Mouse (Mus musculus): ENCODE results near the gene Gm20538. TPM values are rescaled to one million over a fixed set of nuclear protein-coding genes. Genes with fewer than 3 reads are reported as not detected.
A peak's percentile ranks its signal among the peaks of the same experiment; 100 is the strongest.

Gene Gm20538
- not detected in 2 replicates for polyA plus RNA-seq (2014; fragmentation: Nextera tagmentation; extraction: Ambion mirVana)

DNA sequence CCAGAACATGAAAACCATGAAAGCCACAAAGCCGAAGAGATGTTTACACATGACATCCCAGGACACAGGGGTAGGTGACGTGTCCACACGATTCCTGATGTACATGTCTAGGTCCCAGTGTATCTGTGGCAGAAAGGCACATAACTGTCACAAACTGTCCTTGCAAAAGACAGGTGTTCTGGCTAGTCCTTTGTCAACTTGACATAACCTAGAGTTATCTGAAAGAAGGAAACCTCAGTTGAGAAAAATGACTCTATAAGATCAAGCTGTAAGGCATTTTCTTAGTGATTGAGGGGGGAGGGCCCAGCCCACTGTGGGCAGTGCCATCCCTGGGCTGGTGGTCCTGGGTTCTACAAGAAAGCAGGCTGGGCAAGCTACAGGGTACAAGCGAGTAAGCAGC lies at the start of gene Gm20538:
Gene Gm20538 (minus strand): TSS at position 101 of the 400 bp plus-strand sequence.
- no peaks in the 10 kb centered on the region for H3K9me3 ChIP-seq (ENCODE audit: control insufficient read depth, low read length)
- ATAC-seq (ENCODE audit: insufficient read depth, low FRiP score, low TSS enrichment) (no peak), DNase-seq (ENCODE audit: low spot score) (no peak)
- no peaks in the 10 kb centered on the region for H3K27me3 ChIP-seq (ENCODE audit: control insufficient read depth, insufficient read depth, low read length)
- H3K4me2 ChIP-seq (ENCODE audit: low read depth) = no peak within 1 kb of the TSS
- WGBS = 96% methylated on average over 4 of the region's 4 CpGs
- H3K27ac ChIP-seq (ENCODE audit: low read depth, low read length) = no peak within 1 kb of the TSS
- no peak within 1 kb of the TSS for H3K9ac ChIP-seq (ENCODE audit: low read length)
- peaks cover 4% of the 10 kb centered on the region; the same call in 1 of the 2 replicates for H3K4me1 ChIP-seq (ENCODE audit: control insufficient read depth, insufficient read depth, low read length)
- no peak within 1 kb of the TSS for H3K4me3 ChIP-seq (ENCODE audit: low read depth, low read length)
- peaks cover 14% of the 10 kb centered on the region; the same call in 1 of the 2 replicates for H3K36me3 ChIP-seq (ENCODE audit: control insufficient read depth, insufficient read depth, low read length)

DNA sequence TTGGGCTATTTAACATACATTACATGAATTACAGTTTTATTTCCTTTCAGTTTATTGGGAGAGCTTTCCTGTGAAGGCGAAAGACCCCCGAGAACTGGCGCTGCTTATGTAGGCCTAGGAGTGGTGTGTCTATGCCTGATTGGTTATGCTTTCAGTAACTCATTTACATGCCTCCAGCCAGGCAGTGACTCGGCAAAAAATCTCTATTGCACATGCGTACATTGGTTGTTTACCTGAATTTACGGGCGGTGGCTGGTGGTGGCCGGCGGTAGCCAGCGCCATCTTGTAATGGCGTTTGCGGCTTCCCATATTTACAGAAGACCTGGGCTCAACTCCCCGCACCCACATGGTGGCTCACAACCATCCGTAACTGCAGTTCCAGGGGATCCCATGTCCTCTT lies 41.5 kb upstream of the Gm20538 start:
- 96% methylated on average over 14 of the region's 14 CpGs for WGBS
- no peaks in the 10 kb centered on the region for H3K27me3 ChIP-seq (ENCODE audit: control insufficient read depth, insufficient read depth, low read length)
- H3K4me3 ChIP-seq (ENCODE audit: low read depth, low read length) = no peak overlapping the region
- no peaks in the 10 kb centered on the region for H3K9me3 ChIP-seq (ENCODE audit: control insufficient read depth, low read length)
- DNase-seq (ENCODE audit: low spot score) (no peak), ATAC-seq (ENCODE audit: insufficient read depth, low FRiP score, low TSS enrichment) (no peak)
- H3K9ac ChIP-seq (ENCODE audit: low read length) = no peak overlapping the region
- no peak overlapping the region for H3K4me2 ChIP-seq (ENCODE audit: low read depth)
- H3K27ac ChIP-seq (ENCODE audit: low read depth, low read length) = no peak overlapping the region
- H3K4me1 ChIP-seq (ENCODE audit: control insufficient read depth, insufficient read depth, low read length) = no peaks in the 10 kb centered on the region
- no peaks in the 10 kb centered on the region for H3K36me3 ChIP-seq (ENCODE audit: control insufficient read depth, insufficient read depth, low read length)

DNA sequence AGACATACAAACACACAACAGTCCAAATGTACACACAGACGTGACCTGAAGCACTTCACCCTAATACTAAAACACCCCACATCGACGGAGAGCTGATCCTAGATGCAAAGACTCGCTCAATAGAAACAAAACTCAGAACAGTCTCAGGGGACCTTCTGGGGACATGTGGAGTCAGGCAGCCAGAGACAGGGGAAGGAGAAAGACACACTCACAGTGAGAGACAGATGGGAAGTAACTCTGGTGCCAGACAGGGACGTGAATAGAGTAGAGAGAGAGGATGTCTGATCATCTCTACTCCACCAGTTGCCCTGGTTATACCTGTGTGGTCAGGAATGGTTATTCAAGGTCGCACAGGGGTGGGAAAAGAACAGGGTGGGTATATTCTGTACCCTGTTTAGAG lies 39.0 kb upstream of the Gm20538 start:
- Histone ChIP-seq H3K9ac (ENCODE audit: low read length) (no peak overlapping the region), H3K4me1 (ENCODE audit: control insufficient read depth, insufficient read depth, low read length) (no peaks in the 10 kb centered on the region), H3K9me3 (ENCODE audit: control insufficient read depth, low read length) (no peaks in the 10 kb centered on the region), H3K4me3 (ENCODE audit: low read depth, low read length) (no peak overlapping the region), H3K27ac (ENCODE audit: low read depth, low read length) (no peak overlapping the region), H3K27me3 (ENCODE audit: control insufficient read depth, insufficient read depth, low read length) (no peaks in the 10 kb centered on the region), H3K4me2 (ENCODE audit: low read depth) (no peak overlapping the region), H3K36me3 (ENCODE audit: control insufficient read depth, insufficient read depth, low read length) (no peaks in the 10 kb centered on the region)
- ATAC-seq (ENCODE audit: insufficient read depth, low FRiP score, low TSS enrichment) (no peak), DNase-seq (ENCODE audit: low spot score) (no peak)
- WGBS = 84% methylated on average over 6 of the region's 6 CpGs

DNA sequence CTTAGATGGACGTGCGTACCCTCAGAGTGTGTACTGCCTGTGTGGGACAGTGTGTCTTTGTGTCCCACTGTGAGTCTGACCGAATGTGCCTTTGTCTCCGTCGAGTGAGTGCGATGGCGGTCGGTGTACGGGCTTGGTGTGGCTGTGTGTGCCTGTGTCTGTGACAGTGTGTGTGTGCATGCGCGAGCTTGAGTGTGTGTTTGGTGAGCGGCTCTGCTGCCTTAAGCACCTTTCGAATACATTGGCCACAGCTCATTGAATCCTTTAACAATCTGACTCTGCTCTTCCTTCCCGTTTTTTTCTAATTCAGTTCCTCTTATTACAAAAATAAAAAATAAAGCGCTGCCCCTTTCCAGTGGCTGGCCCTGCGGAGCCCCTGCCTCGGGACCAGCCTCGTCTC lies 38.4 kb upstream of the Gm20538 start:
- H3K4me1 ChIP-seq (ENCODE audit: control insufficient read depth, insufficient read depth, low read length) = no peaks in the 10 kb centered on the region
- H3K9me3 ChIP-seq (ENCODE audit: control insufficient read depth, low read length) = no peaks in the 10 kb centered on the region
- no peak for DNase-seq (ENCODE audit: low spot score)
- H3K4me2 ChIP-seq (ENCODE audit: low read depth) = no peak overlapping the region
- H3K4me3 ChIP-seq (ENCODE audit: low read depth, low read length) = no peak overlapping the region
- WGBS = 83% methylated on average over 18 of the region's 18 CpGs
- no peak for ATAC-seq (ENCODE audit: insufficient read depth, low FRiP score, low TSS enrichment)
- no peaks in the 10 kb centered on the region for H3K36me3 ChIP-seq (ENCODE audit: control insufficient read depth, insufficient read depth, low read length)
- no peaks in the 10 kb centered on the region for H3K27me3 ChIP-seq (ENCODE audit: control insufficient read depth, insufficient read depth, low read length)
- no peak overlapping the region for H3K9ac ChIP-seq (ENCODE audit: low read length)
- no peak overlapping the region for H3K27ac ChIP-seq (ENCODE audit: low read depth, low read length)

DNA sequence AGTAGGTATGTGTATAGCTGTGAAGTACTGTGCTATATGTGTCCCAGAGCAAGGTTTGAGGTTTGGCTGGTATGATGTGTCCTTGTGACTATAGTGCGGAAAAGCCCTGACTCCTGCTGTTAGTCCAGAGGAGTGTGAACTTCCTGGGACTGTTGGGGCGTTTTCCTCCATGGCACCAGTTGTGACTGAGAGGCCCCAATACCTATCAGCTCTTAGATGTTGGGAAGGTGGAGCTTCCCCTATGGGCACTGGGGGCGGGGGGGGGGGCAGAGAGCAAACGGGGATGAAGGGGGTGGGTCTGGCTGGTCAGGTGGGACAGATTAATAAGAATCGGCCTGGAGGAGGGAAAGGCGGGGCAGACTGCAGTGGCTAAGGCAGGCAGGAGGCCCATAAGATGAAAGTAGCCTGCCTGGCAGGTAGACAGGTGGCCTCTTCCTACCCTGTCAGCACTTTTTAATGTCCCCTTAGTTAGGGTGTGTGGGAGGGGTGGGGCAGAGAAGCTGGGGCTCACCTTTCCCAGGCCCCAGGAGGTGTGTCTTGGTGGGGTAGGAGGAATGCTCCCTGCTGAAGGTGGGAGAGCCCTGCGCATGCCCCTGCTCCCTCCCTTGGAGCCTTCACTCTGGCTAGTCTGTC lies 37.1 kb upstream of the Gm20538 start:
- no peak overlapping the region for H3K4me3 ChIP-seq (ENCODE audit: low read depth, low read length)
- H3K9me3 ChIP-seq (ENCODE audit: control insufficient read depth, low read length) = no peaks in the 10 kb centered on the region
- 55% methylated on average over 7 of the region's 7 CpGs for WGBS
- H3K36me3 ChIP-seq (ENCODE audit: control insufficient read depth, insufficient read depth, low read length) = no peaks in the 10 kb centered on the region
- ATAC-seq (ENCODE audit: insufficient read depth, low FRiP score, low TSS enrichment) (no peak), DNase-seq (ENCODE audit: low spot score) (no peak)
- no peak overlapping the region for H3K9ac ChIP-seq (ENCODE audit: low read length)
- H3K4me2 ChIP-seq (ENCODE audit: low read depth) = no peak overlapping the region
- no peaks in the 10 kb centered on the region for H3K27me3 ChIP-seq (ENCODE audit: control insufficient read depth, insufficient read depth, low read length)
- no peak overlapping the region for H3K27ac ChIP-seq (ENCODE audit: low read depth, low read length)
- no peaks in the 10 kb centered on the region for H3K4me1 ChIP-seq (ENCODE audit: control insufficient read depth, insufficient read depth, low read length)

DNA sequence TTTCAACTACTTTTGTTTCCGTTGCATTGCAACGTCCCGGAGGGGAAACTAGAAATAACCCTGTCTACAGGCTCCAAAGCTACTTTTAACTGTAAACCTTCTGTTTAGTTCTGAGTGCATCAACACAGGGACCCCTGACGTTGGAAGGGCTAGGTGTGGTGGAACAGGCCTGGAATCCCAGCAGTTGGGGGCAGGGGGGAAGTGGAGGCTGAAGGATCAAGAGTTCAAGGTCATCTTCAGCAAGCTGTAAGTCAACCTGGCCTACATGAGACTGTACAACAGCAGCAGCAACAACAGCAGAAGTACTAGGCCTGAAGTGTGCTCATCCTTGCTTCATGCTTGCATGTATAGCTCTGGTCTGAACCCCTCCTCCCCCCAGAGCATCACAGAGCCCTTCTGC lies 35.4 kb upstream of the Gm20538 start:
- Histone ChIP-seq H3K4me1 (ENCODE audit: control insufficient read depth, insufficient read depth, low read length) (no peaks in the 10 kb centered on the region), H3K27me3 (ENCODE audit: control insufficient read depth, insufficient read depth, low read length) (no peaks in the 10 kb centered on the region), H3K36me3 (ENCODE audit: control insufficient read depth, insufficient read depth, low read length) (no peaks in the 10 kb centered on the region), H3K9ac (ENCODE audit: low read length) (no peak overlapping the region), H3K4me2 (ENCODE audit: low read depth) (no peak overlapping the region), H3K27ac (ENCODE audit: low read depth, low read length) (no peak overlapping the region), H3K9me3 (ENCODE audit: control insufficient read depth, low read length) (no peaks in the 10 kb centered on the region), H3K4me3 (ENCODE audit: low read depth, low read length) (no peak overlapping the region)
- DNase-seq (ENCODE audit: low spot score) (no peak), ATAC-seq (ENCODE audit: insufficient read depth, low FRiP score, low TSS enrichment) (no peak)
- 32% methylated on average over 4 of the region's 4 CpGs for WGBS

DNA sequence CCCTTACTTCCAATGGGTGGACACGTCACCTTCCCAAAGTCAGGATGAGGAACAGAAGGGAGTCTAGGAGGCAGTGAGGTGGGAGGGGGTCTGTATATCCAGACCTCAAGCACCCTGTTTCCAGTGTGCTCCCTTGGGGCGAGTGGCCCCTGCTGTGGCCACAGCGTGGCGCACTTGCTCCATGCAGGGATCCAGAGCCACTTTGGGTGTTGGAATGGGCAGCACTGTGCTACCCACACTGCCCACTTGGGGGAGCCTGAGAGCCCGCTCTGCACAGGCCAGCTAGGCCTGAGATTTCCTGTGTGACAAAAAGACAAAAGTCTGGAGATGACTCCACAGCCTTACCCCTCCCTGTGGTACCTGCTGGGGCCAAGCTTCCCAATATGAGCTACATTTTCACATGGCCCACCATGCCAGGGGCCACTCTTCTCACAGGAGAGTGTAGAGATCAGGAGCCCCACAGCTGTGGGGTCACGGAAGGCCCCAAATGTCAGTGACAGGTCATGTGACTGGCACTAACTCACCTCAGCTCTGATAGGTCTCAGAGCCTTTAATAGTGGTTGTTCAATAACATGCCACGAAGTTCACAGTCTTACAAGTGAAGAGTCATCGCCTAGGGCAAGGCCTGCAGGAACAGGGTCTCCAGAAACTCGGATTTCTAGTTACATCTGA lies 30.1 kb upstream of the Gm20538 start:
- Histone ChIP-seq H3K27me3 (ENCODE audit: control insufficient read depth, insufficient read depth, low read length) (no peaks in the 10 kb centered on the region), H3K4me3 (ENCODE audit: low read depth, low read length) (no peak overlapping the region), H3K9me3 (ENCODE audit: control insufficient read depth, low read length) (no peaks in the 10 kb centered on the region), H3K27ac (ENCODE audit: low read depth, low read length) (no peak overlapping the region), H3K36me3 (ENCODE audit: control insufficient read depth, insufficient read depth, low read length) (no peaks in the 10 kb centered on the region), H3K9ac (ENCODE audit: low read length) (no peak overlapping the region), H3K4me2 (ENCODE audit: low read depth) (no peak overlapping the region), H3K4me1 (ENCODE audit: control insufficient read depth, insufficient read depth, low read length) (no peaks in the 10 kb centered on the region)
- ATAC-seq (ENCODE audit: insufficient read depth, low FRiP score, low TSS enrichment) (peak; percentile 80), DNase-seq (ENCODE audit: low spot score) (peak; percentile 93)
- WGBS = 33% methylated on average over 9 of the region's 9 CpGs

DNA sequence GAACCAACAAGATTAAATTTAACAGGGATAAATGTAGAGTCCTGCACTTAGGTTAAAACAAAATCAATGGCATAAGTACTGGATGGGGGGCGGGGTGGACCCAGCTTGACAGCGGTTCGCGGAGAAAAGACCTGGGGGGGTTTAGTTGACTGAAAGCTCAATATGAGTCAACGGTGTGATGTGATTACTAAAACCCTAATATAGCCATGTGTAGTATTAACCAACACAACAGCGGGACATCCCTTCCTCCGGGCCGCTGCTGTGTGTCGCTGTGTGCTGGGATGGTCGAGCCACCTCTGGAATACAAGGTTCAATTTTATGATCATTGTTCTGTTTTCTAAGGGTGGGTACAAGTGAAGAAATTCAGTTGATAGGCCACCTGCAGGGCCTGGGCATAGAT lies 29.5 kb upstream of the Gm20538 start:
- H3K36me3 ChIP-seq (ENCODE audit: control insufficient read depth, insufficient read depth, low read length) = no peaks in the 10 kb centered on the region
- no peaks in the 10 kb centered on the region for H3K27me3 ChIP-seq (ENCODE audit: control insufficient read depth, insufficient read depth, low read length)
- no peak overlapping the region for H3K4me3 ChIP-seq (ENCODE audit: low read depth, low read length)
- H3K9ac ChIP-seq (ENCODE audit: low read length) = no peak overlapping the region
- H3K27ac ChIP-seq (ENCODE audit: low read depth, low read length) = no peak overlapping the region
- no peaks in the 10 kb centered on the region for H3K9me3 ChIP-seq (ENCODE audit: control insufficient read depth, low read length)
- ATAC-seq (ENCODE audit: insufficient read depth, low FRiP score, low TSS enrichment) (peak; percentile 36), DNase-seq (ENCODE audit: low spot score) (no peak)
- WGBS = 83% methylated on average over 10 of the region's 10 CpGs
- no peak overlapping the region for H3K4me2 ChIP-seq (ENCODE audit: low read depth)
- H3K4me1 ChIP-seq (ENCODE audit: control insufficient read depth, insufficient read depth, low read length) = no peaks in the 10 kb centered on the region

DNA sequence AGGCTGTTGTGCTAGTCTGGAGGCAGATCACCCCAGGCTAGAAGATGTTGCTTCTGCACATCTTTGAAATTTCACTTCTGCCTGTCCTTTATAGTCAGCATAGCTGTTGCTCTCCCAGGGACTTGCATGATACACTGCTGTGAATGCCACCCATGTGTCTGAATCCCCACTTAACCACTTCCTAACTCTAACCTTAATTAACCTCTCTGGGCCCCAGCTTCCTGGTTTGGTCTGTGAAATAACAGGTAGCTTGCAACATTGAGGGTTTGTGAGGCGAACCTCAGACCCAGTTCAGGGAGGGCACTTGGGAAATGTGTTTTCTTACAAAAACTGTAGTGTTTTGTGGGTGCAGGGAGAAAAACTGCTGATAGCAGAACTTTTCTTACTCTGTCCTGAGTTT lies 25.4 kb upstream of the Gm20538 start:
- DNase-seq (ENCODE audit: low spot score) = no peak
- Histone ChIP-seq H3K27me3 (ENCODE audit: control insufficient read depth, insufficient read depth, low read length) (no peaks in the 10 kb centered on the region), H3K4me1 (ENCODE audit: control insufficient read depth, insufficient read depth, low read length) (no peaks in the 10 kb centered on the region), H3K4me2 (ENCODE audit: low read depth) (no peak overlapping the region), H3K27ac (ENCODE audit: low read depth, low read length) (no peak overlapping the region), H3K4me3 (ENCODE audit: low read depth, low read length) (no peak overlapping the region), H3K9ac (ENCODE audit: low read length) (no peak overlapping the region), H3K36me3 (ENCODE audit: control insufficient read depth, insufficient read depth, low read length) (peaks cover 8% of the 10 kb centered on the region), H3K9me3 (ENCODE audit: control insufficient read depth, low read length) (no peaks in the 10 kb centered on the region)
- no peak for ATAC-seq (ENCODE audit: insufficient read depth, low FRiP score, low TSS enrichment)
- WGBS = 86% methylated on average over 1 of the region's 1 CpGs

All from neural tube, embryonic 11.5 days (tissue).